Mouse (Mus musculus) liver, adult 2 months (tissue): Measurements from ENCODE around the gene Dnah14.

ENCODE experiments used
- CTCF ChIP-seq: fragments of 200-500 bp; IDR thresholded peaks from 2 replicates; pipeline ENCODE4 v1.5.1; 2011; ENCODE audit warnings: low read depth, low read length, control low read depth
- POLR2A ChIP-seq: fragments of 200-500 bp; IDR thresholded peaks from 2 replicates; pipeline ENCODE4 v1.6.1; 2011; ENCODE audit warnings: low read length, control low read depth; ENCODE audit not compliant: insufficient read depth; ENCODE audit errors: extremely low read depth

DNA sequence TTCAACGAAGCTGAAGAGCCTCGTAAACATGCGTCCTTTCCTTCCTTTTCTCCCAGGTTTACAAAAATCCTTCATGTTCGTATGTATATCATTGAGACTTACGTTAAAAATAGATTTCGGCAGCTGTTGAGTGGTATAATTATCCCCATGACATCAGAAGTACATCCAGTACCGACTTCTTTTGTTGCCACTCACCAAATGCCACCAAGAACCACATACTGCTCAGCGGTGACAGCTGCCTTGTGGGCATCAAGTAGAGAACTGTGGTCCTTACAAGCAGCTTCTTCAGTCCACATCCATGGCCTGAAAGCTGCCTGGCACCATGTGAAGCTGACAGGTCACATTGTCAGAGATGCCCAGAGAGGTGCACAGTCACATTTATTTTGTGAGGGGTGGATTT is 26.4 kb upstream of the Dnah14 start:
- TF ChIP-seq CTCF (no peak), POLR2A (no peak)
